Mouse (Mus musculus) neural tube, embryonic 14.5 days (tissue): ENCODE results near the gene Ctps. TPM values are rescaled to one million over a fixed set of nuclear protein-coding genes. Genes with fewer than 3 reads are reported as not detected.

Source experiments
- ATAC-seq: fragments of 200-750 bp; cut with Nextera tagmentation; 2 replicates; pipeline ENCODE4 v1.8.0; 2017; ENCODE audit warnings: low read depth, mild to moderate bottlenecking, moderate TSS enrichment, moderate library complexity
- H3K27ac ChIP-seq: fragments of 300-500 bp; sonication (generic); 2 replicates; pipeline ENCODE4 v1.5.1; 2014; ENCODE audit warnings: low read depth, mild to moderate bottlenecking, control low read depth, low read length, moderate library complexity, mixed read lengths
- H3K27me3 ChIP-seq: fragments of 300-500 bp; sonication (generic); 2 replicates; pipeline ENCODE4 v1.6.1; 2014; ENCODE audit warnings: low read length; ENCODE audit not compliant: control insufficient read depth, insufficient read depth
- H3K36me3 ChIP-seq: fragments of 300-500 bp; sonication (generic); 2 replicates; pipeline ENCODE4 v1.6.1; 2014; ENCODE audit warnings: low read length, mixed read lengths; ENCODE audit not compliant: control insufficient read depth, insufficient read depth
- H3K4me1 ChIP-seq: fragments of 300-500 bp; sonication (generic); 2 replicates; pipeline ENCODE4 v1.6.1; 2014; ENCODE audit warnings: low read length; ENCODE audit not compliant: control insufficient read depth, insufficient read depth
- H3K4me2 ChIP-seq: fragments of 300-500 bp; sonication (generic); 2 replicates; pipeline ENCODE4 v1.6.1; 2014; ENCODE audit warnings: mild to moderate bottlenecking, low read depth, low read length, control low read depth
- H3K4me3 ChIP-seq: fragments of 300-500 bp; sonication (generic); 2 replicates; pipeline ENCODE4 v1.5.1; 2014; ENCODE audit warnings: low read depth, low read length, control low read depth, mixed read lengths
- H3K9ac ChIP-seq: fragments of 300-500 bp; sonication (generic); replicated peaks from 2 replicates; pipeline ENCODE4 v1.6.1; 2014; ENCODE audit warnings: low read depth, mild to moderate bottlenecking, control low read depth, low read length, mixed read lengths
- H3K9me3 ChIP-seq: fragments of 300-500 bp; sonication (generic); 2 replicates; pipeline ENCODE4 v1.6.1; 2016; ENCODE audit warnings: low read length; ENCODE audit not compliant: control insufficient read depth
- WGBS: fragments of 180-500 bp; shearing (Covaris S2); extraction: QIAGEN DNeasy Blood & Tissue Kit; methylation state at CpG from one replicate; pipeline ENCODE4 v1.1.7; 2014; 5-methylcytosine and 5-hydroxymethylcytosine counted together
- polyA plus RNA-seq: library from polyadenylated mRNA; unstranded; fragments of >200 nt; fragmentation: Nextera tagmentation; extraction: Ambion mirVana; gene quantifications from 2 replicates; pipeline ENCODE4 v1.2.1, GENCODE M21; 2014

Ctps gene
- polyA plus RNA-seq, 1 experiment from 2014 or later, result 91.7 TPM

- Histone ChIP-seq H3K36me3 (peaks cover 27% of the 10 kb centered on the region), H3K9me3 (0 out of 2 replicates have a peak, but pooled peaks cover 1% of the 10 kb centered on the region), H3K27me3 (no peaks in the 10 kb centered on the region), H3K27ac (no peak overlapping the region), H3K4me2 (no peak overlapping the region), H3K4me1 (no peaks in the 10 kb centered on the region), H3K9ac (no peak overlapping the region), H3K4me3 (no peak overlapping the region)
- 98% methylated on average over 2 of the region's 2 CpGs for WGBS
- ATAC-seq, result no peak
Measured at GRCm38 (mm10) chr4:120514366-120514765, 55.7 kb downstream of the Ctps start.

- Histone ChIP-seq H3K4me1 (no peaks in the 10 kb centered on the region), H3K36me3 (peaks cover 32% of the 10 kb centered on the region), H3K9ac (no peak overlapping the region), H3K4me2 (no peak overlapping the region), H3K27me3 (no peaks in the 10 kb centered on the region), H3K4me3 (no peak overlapping the region), H3K9me3 (0 out of 2 replicates have a peak, but pooled peaks cover 3% of the 10 kb centered on the region), H3K27ac (no peak overlapping the region)
- WGBS, result 97% methylated on average over 4 of the region's 4 CpGs
- ATAC-seq, result no peak
Measured at GRCm38 (mm10) chr4:120511203-120511602, 58.9 kb downstream of the Ctps start.

GRCm38 (mm10) chr4:120506955-120507354 is 63.1 kb downstream of the Ctps start:
- Histone ChIP-seq H3K9me3 (0 out of 2 replicates have a peak, but pooled peaks cover 3% of the 10 kb centered on the region), H3K36me3 (peaks cover 33% of the 10 kb centered on the region), H3K27me3 (no peaks in the 10 kb centered on the region), H3K27ac (no peak overlapping the region), H3K9ac (no peak overlapping the region), H3K4me3 (no peak overlapping the region), H3K4me1 (no peaks in the 10 kb centered on the region), H3K4me2 (no peak overlapping the region)
- 85% methylated on average over 1 of the region's 1 CpGs for WGBS
- no peak for ATAC-seq

Other genes starting within 250 kb of the Ctps start
- gene Scmh1, start 165.0 kb downstream of the Ctps start, polyA plus RNA-seq, result 90.8 and 94.6 TPM in 2 replicates
- gene Slfnl1, start 38.0 kb downstream of the Ctps start, polyA plus RNA-seq, result 0.15 TPM in 1 of 2 replicates, not detected in the other
- gene Gm8439, start 18.5 kb upstream of the Ctps start, polyA plus RNA-seq, result not detected in 2 replicates
- 0.64 and 1.4 TPM in 2 replicates for gene Cited4, start 96.3 kb upstream of the Ctps start, polyA plus RNA-seq
- 5.2 and 5.5 TPM in 2 replicates for gene Kcnq4, start 178.3 kb upstream of the Ctps start, polyA plus RNA-seq